Mouse (Mus musculus) retina, postnatal 7 days (tissue): ENCODE measurements around the gene 1700020N01Rik.

Experiments
- DNase-seq: peaks from one replicate; pipeline ENCODE4 v3.0.0-alpha.2; 2012; ENCODE audit warnings: low read depth, low spot score

Gene 1700020N01Rik

DNA sequence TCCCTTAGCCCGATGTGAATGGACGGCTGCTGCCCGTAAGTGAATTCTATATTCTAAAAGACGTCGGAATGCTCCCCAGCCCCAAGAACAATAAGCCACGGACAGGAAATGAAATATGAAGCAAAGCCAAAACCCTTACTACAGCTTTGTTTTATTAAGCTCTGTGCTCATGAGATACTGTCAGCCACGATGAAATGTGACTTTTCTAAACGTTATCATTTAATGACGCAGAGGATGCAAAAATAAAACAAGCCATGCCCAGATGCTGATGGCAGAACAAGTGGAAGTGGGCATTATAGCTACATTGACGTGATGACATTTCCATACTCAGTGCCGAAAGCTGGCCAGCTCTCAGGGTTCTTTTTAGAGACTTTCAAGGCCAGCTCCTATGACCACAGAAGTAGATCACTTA lies 76.8 kb downstream of the 1700020N01Rik start:
- no peak for DNase-seq

DNA sequence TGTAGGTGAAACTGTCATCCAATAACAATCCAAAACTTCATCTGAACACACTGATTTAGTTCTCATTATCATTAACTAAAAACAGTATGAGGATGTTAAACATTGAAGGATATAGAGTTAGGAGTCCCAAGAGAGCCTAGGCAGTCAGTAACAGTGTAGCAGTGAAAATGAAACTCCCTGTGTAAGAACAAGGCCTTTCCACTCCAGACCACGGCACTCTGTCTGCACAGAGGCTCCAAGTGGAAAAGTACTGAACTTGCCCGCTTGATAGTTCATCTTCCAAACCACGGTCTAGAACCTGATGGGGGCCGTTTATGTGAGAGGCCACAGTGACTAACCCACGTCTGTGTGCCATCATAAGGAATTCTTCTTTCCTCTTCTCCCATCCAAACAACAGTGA lies 77.2 kb downstream of the 1700020N01Rik start:
- no peak for DNase-seq
